In genomic region chr17:28806770-28807169, GRCm38 (mm10) we compare ENCODE assay signal across 22 mouse cellular contexts. TPM values are rescaled to one million over a fixed set of nuclear protein-coding genes. Genes with fewer than 3 reads are reported as not detected.
DNase-seq lines count a peak whose midpoint lies in the region; ATAC-seq and TF ChIP-seq lines count a peak whose summit lies in the region.
"Had no signal": no experiment of that assay in that cellular context is flagged by ENCODE, and none has a peak within 500 bp of the region (broad histone marks: within the 10 kb centered on the region; RNA-seq: fewer than 3 reads in every experiment).

No protein-coding gene starts in this region.

- H3K9me3 ChIP-seq in megakaryocyte, embryonic 14.5 days, result no peaks in the 10 kb centered on the region
- no peaks in the 10 kb centered on the region for H3K9me3 ChIP-seq in intestine, embryonic 15.5 days
- H3K9me3 ChIP-seq in liver, embryonic 14.5 days (ENCODE audit: control insufficient read depth, low read length), result peaks cover 4% of the 10 kb centered on the region; the same call in 1 of the 2 replicates
- H3K9me3 ChIP-seq in midbrain, embryonic 11.5 days (ENCODE audit: control insufficient read depth, low read length), result no peaks in the 10 kb centered on the region
- H3K9me3 ChIP-seq: embryonic facial prominence, embryonic 13.5 days; heart, embryonic 15.5 days; hindbrain, embryonic 13.5 days had no signal

- H3K4me2 ChIP-seq in intestine, embryonic 15.5 days (replicated peaks), result no peak overlapping the region
- peak overlapping the region; percentile 26 for H3K4me2 ChIP-seq in liver, embryonic 14.5 days (ENCODE audit: low read depth)
- no peak overlapping the region for H3K4me2 ChIP-seq in midbrain, embryonic 11.5 days
- H3K4me2 ChIP-seq: embryonic facial prominence, embryonic 13.5 days; heart, embryonic 11.5 days; heart, embryonic 15.5 days; hindbrain, embryonic 13.5 days had no signal

- no peak for DNase-seq in liver, embryonic 14.5 days (ENCODE audit: low read depth in 3 of 3, low spot score in 3 of 3)
- DNase-seq in kidney, adult 18-20 months, result no peak
- DNase-seq in midbrain, embryonic 11.5 days (ENCODE audit: low spot score, missing footprints), result no peak
- DNase-seq in gastrocnemius, postnatal 4 days (ENCODE audit: low spot score in 2 of 2), result no peak
- DNase-seq: adrenal gland, postnatal 14 days; cerebellum, adult 18-20 months; cerebellum, adult 9-11 months; cerebellum, postnatal 36 days; gastrocnemius, postnatal 10 days; heart, adult 2 months; heart, postnatal 14 days had no signal

- H3K36me3 ChIP-seq in megakaryocyte, embryonic 14.5 days (replicated peaks; ENCODE audit: low read length), result peaks cover 48% of the 10 kb centered on the region
- H3K36me3 ChIP-seq in intestine, embryonic 15.5 days, result peaks cover 30% of the 10 kb centered on the region
- H3K36me3 ChIP-seq in liver, embryonic 14.5 days (replicated peaks; ENCODE audit: control insufficient read depth, insufficient read depth, low read depth), result peaks cover 75% of the 10 kb centered on the region
- peaks cover 38% of the 10 kb centered on the region for H3K36me3 ChIP-seq in midbrain, embryonic 11.5 days (ENCODE audit: control insufficient read depth, insufficient read depth, low read length)

- no peak for TF ChIP-seq CTCF in liver, embryonic 14.5 days (IDR thresholded peaks at IDR 0.05; ENCODE audit: low read depth)

- H3K4me1 ChIP-seq in megakaryocyte, embryonic 14.5 days, result peaks cover 16% of the 10 kb centered on the region
- 0 out of 2 replicates have a peak, but pooled peaks cover 17% of the 10 kb centered on the region for H3K4me1 ChIP-seq in intestine, embryonic 15.5 days (replicated peaks)
- peaks cover 74 to 76% of the 10 kb centered on the region in 2 experiments for H3K4me1 ChIP-seq in liver, embryonic 14.5 days (replicated peaks; ENCODE audit: control insufficient read depth in 2 of 2, insufficient read depth in 2 of 2, low read length in 1 of 2)
- peaks cover 11% of the 10 kb centered on the region for H3K4me1 ChIP-seq in midbrain, embryonic 11.5 days (ENCODE audit: control insufficient read depth, insufficient read depth, low read length)

- 79% methylated on average over 19 of the region's 19 CpGs for WGBS in intestine, embryonic 15.5 days
- 91% methylated on average over 19 of the region's 19 CpGs for WGBS in liver, embryonic 14.5 days (ENCODE audit: insufficient replicate concordance)
- 96% methylated on average over 19 of the region's 19 CpGs for WGBS in midbrain, embryonic 11.5 days

- no peak for TF ChIP-seq EP300 in liver, embryonic 14.5 days (IDR thresholded peaks at IDR 0.05; ENCODE audit: low read depth)

- ATAC-seq in megakaryocyte, adult 5-6 weeks (ENCODE audit: poor library complexity, severe bottlenecking), result no peak
- peak; percentile 52 for ATAC-seq in intestine, embryonic 15.5 days
- no peak for ATAC-seq in liver, embryonic 14.5 days (ENCODE audit: insufficient read depth)
- ATAC-seq in midbrain, embryonic 11.5 days (ENCODE audit: low FRiP score), result no peak
- ATAC-seq: activated CD4-positive, CD25-positive, alpha-beta regulatory T cell, adult 4 months; forebrain, embryonic 16.5 days; hindbrain, postnatal 0 days had no signal

- no peak overlapping the region for H3K27ac ChIP-seq in intestine, embryonic 15.5 days
- no peak overlapping the region for H3K27ac ChIP-seq in liver, embryonic 14.5 days
- no peak overlapping the region for H3K27ac ChIP-seq in midbrain, embryonic 11.5 days (ENCODE audit: low read depth, low read length)
- H3K27ac ChIP-seq: embryonic facial prominence, embryonic 13.5 days; heart, adult 2 months; heart, embryonic 15.5 days; hindbrain, embryonic 13.5 days; hindbrain, postnatal 0 days had no signal

- peak overlapping the region; percentile 38 for H3K4me3 ChIP-seq in megakaryocyte, embryonic 14.5 days (replicated peaks)
- no peak overlapping the region for H3K4me3 ChIP-seq in intestine, embryonic 15.5 days (replicated peaks)
- H3K4me3 ChIP-seq in liver, embryonic 14.5 days (ENCODE audit: insufficient read depth in 1 of 2, low read depth in 2 of 2, low read length in 2 of 2), result no peak overlapping the region
- no peak overlapping the region for H3K4me3 ChIP-seq in midbrain, embryonic 11.5 days (ENCODE audit: low read depth, low read length)
- H3K4me3 ChIP-seq: embryonic facial prominence, embryonic 13.5 days; heart, adult 2 months; heart, embryonic 15.5 days; hindbrain, embryonic 13.5 days had no signal

- no peak overlapping the region for H3K9ac ChIP-seq in intestine, embryonic 15.5 days
- no peak overlapping the region for H3K9ac ChIP-seq in liver, embryonic 14.5 days (replicated peaks)
- no peak overlapping the region for H3K9ac ChIP-seq in midbrain, embryonic 11.5 days (ENCODE audit: low read length)
- H3K9ac ChIP-seq: embryonic facial prominence, embryonic 13.5 days; heart, embryonic 15.5 days; hindbrain, embryonic 13.5 days had no signal

- no peaks in the 10 kb centered on the region for H3K27me3 ChIP-seq in megakaryocyte, embryonic 14.5 days (replicated peaks)
- H3K27me3 ChIP-seq in intestine, embryonic 15.5 days (replicated peaks), result no peaks in the 10 kb centered on the region
- no peaks in the 10 kb centered on the region for H3K27me3 ChIP-seq in liver, embryonic 14.5 days (ENCODE audit: control insufficient read depth, insufficient read depth, low read length)
- H3K27me3 ChIP-seq in midbrain, embryonic 11.5 days (ENCODE audit: control insufficient read depth, insufficient read depth, low read length), result no peaks in the 10 kb centered on the region
- H3K27me3 ChIP-seq: CH12.LX; embryonic facial prominence, embryonic 13.5 days; heart, embryonic 15.5 days; hindbrain, embryonic 13.5 days had no signal

RNA-seq across cellular contexts. Expression of gene Brpf3, which starts 5.9 kb away (rescaled TPM):
- 8.8 and 9.5 TPM in 2 replicates for polyA plus RNA-seq in megakaryocyte, embryonic 14.5 days (2012; ENCODE audit: insufficient read depth, low replicate concordance)
- total RNA-seq in megakaryocyte, adult 5-6 weeks (2015), result 22.5 and 22.6 TPM in 2 replicates
- total RNA-seq in megakaryocyte, adult 5-6 weeks (2017), result 4.4 and 8.3 TPM in 2 replicates
- 13.1 and 18.1 TPM in 2 replicates for polyA plus RNA-seq in intestine, embryonic 15.5 days (2015; fragmentation: Nextera tagmentation; extraction: Ambion mirVana)
- 95.9 and 98.3 TPM in 2 replicates for polyA plus RNA-seq in liver, embryonic 14.5 days (2012; rRNA removed)
- polyA plus RNA-seq in liver, embryonic 14.5 days (2014; fragmentation: Nextera tagmentation; extraction: Ambion mirVana), result 48.6 and 66.8 TPM in 2 replicates
- 6.5 and 9.7 TPM in 2 replicates for polyA plus RNA-seq in midbrain, embryonic 11.5 days (2014; fragmentation: Nextera tagmentation; extraction: Ambion mirVana)
- total RNA-seq in gastrocnemius, postnatal 4 days (2021), result 10 to 100 TPM; 23.1 to 24.6 TPM

RNA-seq across cellular contexts. Expression of gene Mapk13, which starts 37.7 kb away (rescaled TPM):
- polyA plus RNA-seq in megakaryocyte, embryonic 14.5 days (2012; ENCODE audit: insufficient read depth, low replicate concordance), result 0.50 TPM in 1 of 2 replicates, not detected in the other
- total RNA-seq in megakaryocyte, adult 5-6 weeks (2015), result 12.2 and 17.0 TPM in 2 replicates
- 21.3 and 32.8 TPM in 2 replicates for total RNA-seq in megakaryocyte, adult 5-6 weeks (2017)
- polyA plus RNA-seq in intestine, embryonic 15.5 days (2015; fragmentation: Nextera tagmentation; extraction: Ambion mirVana), result 214 and 219 TPM in 2 replicates
- polyA plus RNA-seq in liver, embryonic 14.5 days (2012; rRNA removed), result 1.5 and 1.6 TPM in 2 replicates
- 1.5 and 1.6 TPM in 2 replicates for polyA plus RNA-seq in liver, embryonic 14.5 days (2014; fragmentation: Nextera tagmentation; extraction: Ambion mirVana)
- polyA plus RNA-seq in midbrain, embryonic 11.5 days (2014; fragmentation: Nextera tagmentation; extraction: Ambion mirVana), result 1.1 and 1.2 TPM in 2 replicates
- total RNA-seq in gastrocnemius, postnatal 4 days (2021), result 1 to 10 TPM in 1 of 2 experiments, under 1 TPM in 1; 0.78 to 1.6 TPM
- total RNA-seq: CH12.LX had no signal
- polyA plus RNA-seq: activated CD4-positive, CD25-positive, alpha-beta regulatory T cell, adult 4 months had no signal

RNA-seq across cellular contexts. Expression of gene Pnpla1, which starts 51.4 kb away (rescaled TPM):
- 0.10 TPM in 1 of 2 replicates, not detected in the other for polyA plus RNA-seq in megakaryocyte, embryonic 14.5 days (2012; ENCODE audit: insufficient read depth, low replicate concordance)
- 0.11 and 0.58 TPM in 2 replicates for total RNA-seq in megakaryocyte, adult 5-6 weeks (2015)
- 0.57 and 0.92 TPM in 2 replicates for total RNA-seq in megakaryocyte, adult 5-6 weeks (2017)
- 0.95 and 1.2 TPM in 2 replicates for polyA plus RNA-seq in intestine, embryonic 15.5 days (2015; fragmentation: Nextera tagmentation; extraction: Ambion mirVana)
- polyA plus RNA-seq in liver, embryonic 14.5 days (2012; rRNA removed), result 0.01 and 0.02 TPM in 2 replicates
- polyA plus RNA-seq in liver, embryonic 14.5 days (2014; fragmentation: Nextera tagmentation; extraction: Ambion mirVana), result 0.04 TPM in 1 of 2 replicates, not detected in the other
- not detected in 2 replicates for polyA plus RNA-seq in midbrain, embryonic 11.5 days (2014; fragmentation: Nextera tagmentation; extraction: Ambion mirVana)
- total RNA-seq in gastrocnemius, postnatal 4 days (2021), result not detected
- total RNA-seq: CH12.LX; gastrocnemius, postnatal 10 days; heart, adult 2 months; heart, postnatal 14 days had no signal
- polyA plus RNA-seq: activated CD4-positive, CD25-positive, alpha-beta regulatory T cell, adult 4 months; forebrain, embryonic 16.5 days; heart, embryonic 15.5 days; hindbrain, embryonic 13.5 days had no signal

Comparison
In these comparisons a context has a peak if more than half of its experiments do, and no peak if none do; other contexts are left out.
1. RNA of gene Mapk13, which starts 37.7 kb away (polyA plus RNA-seq): 214 to 219 TPM in intestine, embryonic 15.5 days; 1.5 to 1.6 TPM in liver, embryonic 14.5 days, 1.1 to 1.2 TPM in midbrain, embryonic 11.5 days and 0.50 TPM in megakaryocyte, embryonic 14.5 days; every median in the first group is over 10 times any median in the second.